Mouse (Mus musculus) neural tube, postnatal 0 days (tissue): Measurements from ENCODE around the gene Gins2. TPM values are rescaled to one million over a fixed set of nuclear protein-coding genes. Genes with fewer than 3 reads are reported as not detected.

Experiments used
- microRNA-seq: library from miRNA; unstranded; fragments of <30 nt; microRNA quantifications from one replicate; pipeline ENCODE4, GENCODE M21; 2016
- polyA plus RNA-seq: library from polyadenylated mRNA; unstranded; fragments of >200 nt; fragmentation: Nextera tagmentation; extraction: Ambion mirVana; gene quantifications from 2 replicates; pipeline ENCODE4 v1.2.1, GENCODE M21; 2015

The Gins2 gene
- polyA plus RNA-seq, result 12.8 and 13.9 TPM in 2 replicates

DNA sequence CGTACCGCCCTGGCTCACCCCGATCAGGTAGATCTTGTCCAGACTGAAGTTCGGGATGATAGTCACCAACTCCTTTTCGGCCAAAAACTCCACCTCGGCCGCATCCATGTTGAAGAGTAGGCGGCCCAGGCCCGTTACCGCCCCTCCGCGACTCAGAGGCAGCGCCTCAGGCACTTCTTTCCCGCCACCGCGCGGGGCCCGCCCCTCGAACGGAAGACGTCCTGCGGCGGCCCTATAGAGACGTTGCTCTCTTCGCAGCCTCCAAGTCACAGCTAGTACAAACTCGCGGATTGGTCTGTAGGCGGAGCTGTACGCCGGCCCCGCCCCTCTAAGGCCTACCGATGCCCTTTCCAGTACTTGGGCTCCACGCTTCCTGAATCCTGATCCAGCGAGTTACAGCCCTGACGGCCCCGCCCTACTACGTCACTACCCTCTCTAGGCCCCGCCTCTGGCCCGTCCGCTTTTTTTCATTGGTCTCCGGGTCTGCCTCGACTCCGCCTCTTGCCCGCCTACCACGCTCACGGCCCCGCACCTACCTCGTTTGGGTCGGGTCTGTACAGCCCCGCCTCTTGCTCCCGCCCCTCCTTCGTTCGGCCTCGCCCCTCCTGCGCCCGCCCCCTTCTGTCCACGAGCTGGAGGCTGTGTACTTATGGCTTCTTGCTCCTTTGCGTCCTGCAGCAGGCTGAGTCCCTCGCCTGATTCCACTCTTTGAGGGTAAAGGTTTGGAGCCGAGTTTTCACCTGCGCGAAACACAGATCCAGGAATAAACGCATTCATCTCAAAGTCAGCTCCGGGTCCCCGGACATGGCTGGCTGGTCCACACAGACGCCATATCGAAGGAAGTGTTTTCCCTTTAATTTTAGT, at the start of gene Gins2:
Gins2 (minus strand) TSS at position 397 of the 864 bp plus-strand sequence.

Small RNA genes lying within 50 kb of the gene (microRNA-seq; reads per million reads assigned to microRNA genes)
- gene Mir7687, result not detected

Other genes starting within 250 kb of the Gins2 start
- gene 1190005I06Rik, start 58.3 kb upstream of the Gins2 start, polyA plus RNA-seq, result 25.4 and 25.9 TPM in 2 replicates
- gene Gm27021, start 78.8 kb upstream of the Gins2 start, polyA plus RNA-seq, result 9.4 and 9.7 TPM in 2 replicates
- gene Cox4i1, start 78.9 kb upstream of the Gins2 start, polyA plus RNA-seq, result 1,722 and 1,800 TPM in 2 replicates
- gene Emc8, start 79.3 kb upstream of the Gins2 start, polyA plus RNA-seq, result 112 and 114 TPM in 2 replicates
- gene Irf8, start 147.1 kb upstream of the Gins2 start, polyA plus RNA-seq, result 6.3 and 7.0 TPM in 2 replicates